In genomic region chr19:46668263-46668662, GRCm38 (mm10) we compare ENCODE assay signal across 22 mouse cellular contexts. TPM values are rescaled to one million over a fixed set of nuclear protein-coding genes. Genes with fewer than 3 reads are reported as not detected.
DNase-seq lines count a peak whose midpoint lies in the region; ATAC-seq lines count a peak whose summit lies in the region.
"Had no signal": no experiment of that assay in that cellular context is flagged by ENCODE, and none has a peak within 500 bp of the region (broad histone marks: within the 10 kb centered on the region; RNA-seq: fewer than 3 reads in every experiment).

No protein-coding gene starts in this region.

- H3K4me1 ChIP-seq in heart, embryonic 10.5 days = peaks cover 42% of the 10 kb centered on the region
- peaks cover 20% of the 10 kb centered on the region for H3K4me1 ChIP-seq in liver, embryonic 11.5 days (replicated peaks; ENCODE audit: control insufficient read depth, insufficient read depth, low read length)
- peaks cover 26% of the 10 kb centered on the region for H3K4me1 ChIP-seq in liver, embryonic 15.5 days (replicated peaks)

- DNase-seq in heart, embryonic 10.5 days (ENCODE audit: low spot score) = no peak
- no peak for DNase-seq in heart, adult 9 months (ENCODE audit: low spot score in 2 of 2)
- peak; percentile 57 for DNase-seq in liver
- no peak for DNase-seq in liver, embryonic 11.5 days (ENCODE audit: low spot score)
- DNase-seq in left cerebral cortex, postnatal 4 days = no peak
- no peak for DNase-seq in layer of hippocampus, postnatal 10 days (ENCODE audit: low spot score in 2 of 2)
- DNase-seq: adrenal gland, postnatal 25 days; cerebellum, adult 18-20 months; cerebellum, postnatal 10 days; gastrocnemius, postnatal 36 days; heart, postnatal 14 days had no signal

- 86% methylated on average over 10 of the region's 10 CpGs for WGBS in heart, embryonic 10.5 days
- 76% methylated on average over 10 of the region's 10 CpGs for WGBS in liver, embryonic 11.5 days
- WGBS in liver, embryonic 15.5 days (ENCODE audit: insufficient replicate concordance) = 61% methylated on average over 10 of the region's 10 CpGs

- H3K4me2 ChIP-seq in liver, embryonic 11.5 days = no peak overlapping the region
- no peak overlapping the region for H3K4me2 ChIP-seq in liver, embryonic 15.5 days
- H3K4me2 ChIP-seq: heart, embryonic 11.5 days; heart, embryonic 15.5 days; hindbrain, embryonic 13.5 days had no signal

- H3K36me3 ChIP-seq in heart, embryonic 10.5 days = no peaks in the 10 kb centered on the region
- no peaks in the 10 kb centered on the region for H3K36me3 ChIP-seq in liver, embryonic 11.5 days (ENCODE audit: control insufficient read depth, insufficient read depth, low read length)
- no peaks in the 10 kb centered on the region for H3K36me3 ChIP-seq in liver, embryonic 15.5 days (replicated peaks)
- H3K36me3 ChIP-seq: embryonic facial prominence, embryonic 10.5 days; forebrain, embryonic 10.5 days; heart, embryonic 15.5 days; hindbrain, embryonic 13.5 days had no signal

- H3K9ac ChIP-seq in liver, embryonic 11.5 days (ENCODE audit: low read depth, low read length) = no peak overlapping the region
- H3K9ac ChIP-seq in liver, embryonic 15.5 days = no peak overlapping the region
- H3K9ac ChIP-seq: heart, embryonic 15.5 days; hindbrain, embryonic 13.5 days had no signal

- H3K27me3 ChIP-seq in heart, embryonic 10.5 days (ENCODE audit: insufficient read depth, poor library complexity, severe bottlenecking) = peaks cover 12% of the 10 kb centered on the region; the same call in 1 of the 2 replicates
- no peaks in the 10 kb centered on the region; the same call in 1 of the 2 replicates for H3K27me3 ChIP-seq in liver, embryonic 11.5 days (replicated peaks; ENCODE audit: control insufficient read depth, insufficient read depth, low read length)
- H3K27me3 ChIP-seq in liver, embryonic 15.5 days = peaks cover 33% of the 10 kb centered on the region; the same call in 1 of the 2 replicates

- H3K27ac ChIP-seq in heart, embryonic 10.5 days = 0 out of 2 replicates have a peak overlapping the region, but pooled peaks have one; percentile 14
- no peak overlapping the region for H3K27ac ChIP-seq in liver, embryonic 11.5 days (ENCODE audit: low read depth, low read length)
- H3K27ac ChIP-seq in liver, embryonic 15.5 days (replicated peaks) = peak overlapping the region; percentile 60
- H3K27ac ChIP-seq: embryonic facial prominence, embryonic 10.5 days; forebrain, embryonic 10.5 days; heart, embryonic 15.5 days; hindbrain, embryonic 13.5 days; hindbrain, postnatal 0 days had no signal

- H3K4me3 ChIP-seq in heart, embryonic 10.5 days = no peak overlapping the region
- H3K4me3 ChIP-seq in liver, embryonic 11.5 days (ENCODE audit: low read depth, low read length) = no peak overlapping the region
- H3K4me3 ChIP-seq in liver, embryonic 15.5 days (replicated peaks) = no peak overlapping the region
- H3K4me3 ChIP-seq: embryonic facial prominence, embryonic 10.5 days; forebrain, embryonic 10.5 days; heart, embryonic 15.5 days; hindbrain, embryonic 13.5 days had no signal

- intact Hi-C loops in left cerebral cortex, postnatal 4 days (cut with DNase I) = no loop called here

- no peaks in the 10 kb centered on the region for H3K9me3 ChIP-seq in heart, embryonic 10.5 days
- H3K9me3 ChIP-seq in liver, embryonic 11.5 days (ENCODE audit: control insufficient read depth, low read length) = no peaks in the 10 kb centered on the region
- no peaks in the 10 kb centered on the region for H3K9me3 ChIP-seq in liver, embryonic 15.5 days (replicated peaks)
- H3K9me3 ChIP-seq: embryonic facial prominence, embryonic 10.5 days; forebrain, embryonic 10.5 days; heart, embryonic 15.5 days; hindbrain, embryonic 13.5 days had no signal

- ATAC-seq in liver, embryonic 11.5 days (replicated peaks; ENCODE audit: low FRiP score) = peak; percentile 64
- ATAC-seq in liver, embryonic 15.5 days (ENCODE audit: insufficient read depth) = peak; percentile 75
- ATAC-seq: forebrain, embryonic 14.5 days; hindbrain, postnatal 0 days had no signal

RNA-seq across cellular contexts. Expression of gene Cyp17a1, which starts 4.7 kb away (rescaled TPM):
- polyA plus RNA-seq in heart, embryonic 10.5 days (2016; fragmentation: Nextera tagmentation; extraction: Ambion mirVana) = 0.40 and 1.2 TPM in 2 replicates
- polyA plus RNA-seq in liver, embryonic 11.5 days (2014; fragmentation: Nextera tagmentation; extraction: Ambion mirVana) = 0.27 and 0.30 TPM in 2 replicates
- 1.8 TPM in 2 replicates for polyA plus RNA-seq in liver, embryonic 15.5 days (2015; fragmentation: Nextera tagmentation; extraction: Ambion mirVana)
- under 1 TPM in 1 of 2 experiments, not detected in 1; 0.24 TPM for total RNA-seq in left cerebral cortex, postnatal 4 days (2021)
- total RNA-seq in layer of hippocampus, postnatal 10 days (2021) = not detected
- total RNA-seq: ES-E14; gastrocnemius, adult 8-10 months; gastrocnemius, postnatal 36 days; heart, postnatal 14 days; hematopoietic stem cell, adult 5-6 weeks; hindbrain, postnatal 0 days had no signal
- polyA plus RNA-seq: embryonic facial prominence, embryonic 10.5 days; forebrain, embryonic 10.5 days; forebrain, embryonic 14.5 days; hindbrain, embryonic 13.5 days; hindbrain, postnatal 0 days had no signal

RNA-seq across cellular contexts. Expression of gene Borcs7, which starts 21.4 kb away (rescaled TPM):
- polyA plus RNA-seq in heart, embryonic 10.5 days (2016; fragmentation: Nextera tagmentation; extraction: Ambion mirVana) = 13.7 and 17.0 TPM in 2 replicates
- polyA plus RNA-seq in liver, embryonic 11.5 days (2014; fragmentation: Nextera tagmentation; extraction: Ambion mirVana) = 9.9 and 13.8 TPM in 2 replicates
- polyA plus RNA-seq in liver, embryonic 15.5 days (2015; fragmentation: Nextera tagmentation; extraction: Ambion mirVana) = 4.0 and 4.9 TPM in 2 replicates
- total RNA-seq in left cerebral cortex, postnatal 4 days (2021) = 10 to 100 TPM; 15.8 to 17.7 TPM
- total RNA-seq in layer of hippocampus, postnatal 10 days (2021) = 10 to 100 TPM; 16.7 to 20.1 TPM

RNA-seq across cellular contexts. Expression of gene As3mt, which starts 39.0 kb away (rescaled TPM):
- 46.2 and 55.0 TPM in 2 replicates for polyA plus RNA-seq in heart, embryonic 10.5 days (2016; fragmentation: Nextera tagmentation; extraction: Ambion mirVana)
- polyA plus RNA-seq in liver, embryonic 11.5 days (2014; fragmentation: Nextera tagmentation; extraction: Ambion mirVana) = 26.0 and 29.3 TPM in 2 replicates
- 17.1 and 19.0 TPM in 2 replicates for polyA plus RNA-seq in liver, embryonic 15.5 days (2015; fragmentation: Nextera tagmentation; extraction: Ambion mirVana)
- 10 to 100 TPM; 17.1 to 19.9 TPM for total RNA-seq in left cerebral cortex, postnatal 4 days (2021)
- total RNA-seq in layer of hippocampus, postnatal 10 days (2021) = 10 to 100 TPM; 13.4 to 16.7 TPM
